Mouse (Mus musculus) intestine, postnatal 0 days (tissue): Measurements from ENCODE around the gene Rac2. TPM values are rescaled to one million over a fixed set of nuclear protein-coding genes. Genes with fewer than 3 reads are reported as not detected.
A peak's percentile ranks its signal among the peaks of the same experiment; 100 is the strongest.

Source experiments
- ATAC-seq: fragments of 200-750 bp; cut with Nextera tagmentation; 2 replicates; pipeline ENCODE4 v1.8.0; 2017; ENCODE audit warnings: mild to moderate bottlenecking, moderate TSS enrichment, moderate library complexity
- H3K27ac ChIP-seq: fragments of 300-500 bp; sonication (generic); 2 replicates; pipeline ENCODE4 v1.5.1; 2014; ENCODE audit warnings: mild to moderate bottlenecking, low read depth, low read length, moderate library complexity
- H3K27me3 ChIP-seq: fragments of 300-500 bp; sonication (generic); replicated peaks from 2 replicates; pipeline ENCODE4 v1.6.1; 2014; ENCODE audit warnings: low read length, mixed read lengths; ENCODE audit not compliant: control insufficient read depth, insufficient read depth
- H3K36me3 ChIP-seq: fragments of 300-500 bp; sonication (generic); 2 replicates; pipeline ENCODE4 v1.6.1; 2014; ENCODE audit warnings: mild to moderate bottlenecking, moderate library complexity; ENCODE audit not compliant: control insufficient read depth, insufficient read depth
- H3K4me1 ChIP-seq: fragments of 300-500 bp; sonication (generic); replicated peaks from 2 replicates; pipeline ENCODE4 v1.6.1; 2014; ENCODE audit warnings: antibody characterized with exemption, low read length, mixed read lengths; ENCODE audit not compliant: control insufficient read depth, insufficient read depth
- H3K4me2 ChIP-seq: fragments of 300-500 bp; sonication (generic); replicated peaks from 2 replicates; pipeline ENCODE4 v1.6.1; 2014; ENCODE audit warnings: low read depth, mild to moderate bottlenecking, moderate library complexity
- H3K4me3 ChIP-seq: fragments of 300-500 bp; sonication (generic); 2 replicates; pipeline ENCODE4 v1.5.1; 2014; ENCODE audit warnings: low read depth, low read length
- H3K9ac ChIP-seq: fragments of 300-500 bp; sonication (generic); 2 replicates; pipeline ENCODE4 v1.6.1; 2014; ENCODE audit warnings: mild to moderate bottlenecking, low read depth, low read length
- H3K9me3 ChIP-seq: fragments of 300-500 bp; sonication (generic); 2 replicates; pipeline ENCODE4 v1.6.1; 2016; ENCODE audit warnings: mixed run types; ENCODE audit not compliant: control insufficient read depth
- CTCF ChIP-seq: sonication (generic); IDR thresholded peaks from 2 replicates; pipeline ENCODE4 v1.5.1; 2016; ENCODE audit warnings: low read depth, mild to moderate bottlenecking, control low read depth, antibody characterized with exemption, moderate library complexity
- WGBS: fragments of 180-500 bp; shearing (Covaris S2); extraction: QIAGEN DNeasy Blood & Tissue Kit; methylation state at CpG from one replicate; pipeline ENCODE4 v1.1.7; 2014; 5-methylcytosine and 5-hydroxymethylcytosine counted together
- polyA plus RNA-seq: library from polyadenylated mRNA; unstranded; fragments of >200 nt; fragmentation: Nextera tagmentation; extraction: Ambion mirVana; gene quantifications from 2 replicates; pipeline ENCODE4 v1.2.1, GENCODE M21; 2015

Gene Rac2
- polyA plus RNA-seq, 1 experiment from 2014 or later: 9.9 TPM

GRCm38 (mm10) chr15:78530671-78531450 lies 41.7 kb downstream of the Rac2 start, which contains the start of gene C1qtnf6:
Gene C1qtnf6, minus strand, starts transcription at chr15:78531416.
- no peak for TF ChIP-seq CTCF
- Histone ChIP-seq H3K27me3 (no peaks in the 10 kb centered on the region), H3K4me2 (peak within 1 kb of the TSS; percentile 71), H3K4me1 (0 out of 2 replicates have a peak, but pooled peaks cover 8% of the 10 kb centered on the region), H3K9ac (peak within 1 kb of the TSS; percentile 51; the same call in 1 of the 2 replicates), H3K27ac (peak within 1 kb of the TSS; percentile 84), H3K4me3 (peak within 1 kb of the TSS; percentile 34), H3K36me3 (no peaks in the 10 kb centered on the region; the same call in 1 of the 2 replicates), H3K9me3 (no peaks in the 10 kb centered on the region)
- 69% methylated on average over 17 of the region's 17 CpGs for WGBS
- no peak for ATAC-seq

GRCm38 (mm10) chr15:78530141-78530540 lies 42.4 kb downstream of the Rac2 start:
- H3K4me3 ChIP-seq: no peak overlapping the region
- H3K4me2 ChIP-seq: no peak overlapping the region
- no peak for TF ChIP-seq CTCF
- H3K9me3 ChIP-seq: no peaks in the 10 kb centered on the region
- H3K27ac ChIP-seq: no peak overlapping the region
- 0 out of 2 replicates have a peak, but pooled peaks cover 8% of the 10 kb centered on the region for H3K4me1 ChIP-seq
- H3K9ac ChIP-seq: no peak overlapping the region
- WGBS: 74% methylated on average over 3 of the region's 3 CpGs
- ATAC-seq: no peak
- H3K36me3 ChIP-seq: no peaks in the 10 kb centered on the region; the same call in 1 of the 2 replicates
- no peaks in the 10 kb centered on the region for H3K27me3 ChIP-seq

- 0 out of 2 replicates have a peak, but pooled peaks cover 6% of the 10 kb centered on the region for H3K4me1 ChIP-seq
These were observed 43.1 kb downstream of the Rac2 start for GRCm38 (mm10) chr15:78529428-78529990.

GRCm38 (mm10) chr15:78528726-78529411 lies 43.7 kb downstream of the Rac2 start:
- peak overlapping the region; percentile 24 for H3K4me3 ChIP-seq
- TF ChIP-seq CTCF: no peak
- H3K27ac ChIP-seq: peak overlapping the region; percentile 61
- no peaks in the 10 kb centered on the region; the same call in 1 of the 2 replicates for H3K36me3 ChIP-seq
- no peak for ATAC-seq
- no peaks in the 10 kb centered on the region for H3K4me1 ChIP-seq
- 0 out of 2 replicates have a peak overlapping the region, but pooled peaks have one; percentile 38 for H3K9ac ChIP-seq
- WGBS: 38% methylated on average over 11 of the region's 11 CpGs
- H3K9me3 ChIP-seq: no peaks in the 10 kb centered on the region
- no peaks in the 10 kb centered on the region for H3K27me3 ChIP-seq
- H3K4me2 ChIP-seq: peak overlapping the region; percentile 48

More at GRCm38 (mm10) chr15:78529428-78529990, 43.1 kb downstream of the Rac2 start:
- WGBS: 10% methylated on average over 14 of the region's 15 CpGs
- Histone ChIP-seq H3K27ac (peak overlapping the region; percentile 61), H3K27me3 (no peaks in the 10 kb centered on the region), H3K9ac (0 out of 2 replicates have a peak overlapping the region, but pooled peaks have one; percentile 38), H3K4me2 (peak overlapping the region; percentile 48), H3K36me3 (no peaks in the 10 kb centered on the region; the same call in 1 of the 2 replicates), H3K9me3 (no peaks in the 10 kb centered on the region), H3K4me3 (peak overlapping the region; percentile 24)
- no peak for TF ChIP-seq CTCF
- no peak for ATAC-seq

- no peak for TF ChIP-seq CTCF
- 78% methylated on average over 7 of the region's 7 CpGs for WGBS
- no peak for ATAC-seq
- Histone ChIP-seq H3K9me3 (no peaks in the 10 kb centered on the region), H3K4me3 (no peak overlapping the region), H3K9ac (no peak overlapping the region), H3K36me3 (no peaks in the 10 kb centered on the region; the same call in 1 of the 2 replicates), H3K4me1 (no peaks in the 10 kb centered on the region), H3K4me2 (0 out of 2 replicates have a peak overlapping the region, but pooled peaks have one; percentile 48), H3K27me3 (no peaks in the 10 kb centered on the region), H3K27ac (no peak overlapping the region)
These were observed 44.6 kb downstream of the Rac2 start for GRCm38 (mm10) chr15:78527973-78528372.

GRCm38 (mm10) chr15:78524163-78524562 lies 48.4 kb downstream of the Rac2 start:
- 85% methylated on average over 5 of the region's 5 CpGs for WGBS
- H3K4me2 ChIP-seq: no peak overlapping the region
- no peak for ATAC-seq
- no peaks in the 10 kb centered on the region for H3K27me3 ChIP-seq
- no peak overlapping the region for H3K4me3 ChIP-seq
- H3K36me3 ChIP-seq: no peaks in the 10 kb centered on the region; the same call in 1 of the 2 replicates
- no peak overlapping the region for H3K9ac ChIP-seq
- no peaks in the 10 kb centered on the region for H3K4me1 ChIP-seq
- H3K9me3 ChIP-seq: no peaks in the 10 kb centered on the region
- TF ChIP-seq CTCF: no peak
- H3K27ac ChIP-seq: no peak overlapping the region
